In the genomic region with DNA sequence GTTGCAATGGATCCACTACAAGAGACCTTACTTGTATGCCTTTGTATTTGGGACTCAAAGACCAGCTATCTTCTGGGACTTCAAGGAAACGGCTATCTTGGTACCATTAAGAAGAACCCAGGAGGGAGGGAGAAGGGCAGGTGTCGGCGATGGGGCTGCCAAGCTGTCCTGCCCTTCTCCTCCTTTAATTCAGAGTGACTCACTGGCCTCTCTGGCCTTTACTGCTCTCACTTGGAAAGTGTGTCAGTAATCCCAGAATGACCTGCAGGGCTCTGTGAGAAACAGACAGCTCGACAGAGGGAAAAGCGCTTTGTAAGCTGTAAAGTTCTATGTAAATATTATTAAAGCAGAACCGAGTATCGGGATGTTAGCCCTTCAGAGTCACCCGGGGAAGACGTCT, we compare ENCODE assay signal across 12 mouse cellular contexts. TPM values are rescaled to one million over a fixed set of nuclear protein-coding genes. Genes with fewer than 3 reads are reported as not detected.
DNase-seq lines count a peak whose midpoint lies in the region; ATAC-seq and TF ChIP-seq lines count a peak whose summit lies in the region.
"Had no signal": no experiment of that assay in that cellular context is flagged by ENCODE, and none has a peak within 500 bp of the region (broad histone marks: within the 10 kb centered on the region; RNA-seq: fewer than 3 reads in every experiment).

No protein-coding gene starts in this region.

- intact Hi-C loops in gastrocnemius, adult 2 months (cut with DNase I) = loop anchor here (5.0 kb wide), 1 partner anchor 47 kb away; a partner anchor contains a TSS

- H3K36me3 ChIP-seq in lung, postnatal 0 days (ENCODE audit: insufficient read depth, low read length) = no peaks in the 10 kb centered on the region
- no peaks in the 10 kb centered on the region for H3K36me3 ChIP-seq in intestine, embryonic 16.5 days (ENCODE audit: control insufficient read depth, insufficient read depth, low read length)

- H3K4me1 ChIP-seq in lung, postnatal 0 days (ENCODE audit: insufficient read depth, low read depth, low read length) = peaks cover 19% of the 10 kb centered on the region; the same call in 1 of the 2 replicates
- H3K4me1 ChIP-seq in intestine, embryonic 16.5 days (ENCODE audit: control insufficient read depth, insufficient read depth, low read length) = peaks cover 55% of the 10 kb centered on the region

- no peak for TF ChIP-seq EP300 in lung, postnatal 0 days (IDR thresholded peaks at IDR 0.05)

- DNase-seq in gastrocnemius, adult 2 months = peak; percentile 60
- DNase-seq in gastrocnemius, postnatal 25 days = no peak
- DNase-seq in lung, postnatal 0 days (ENCODE audit: low spot score) = peak; percentile 31
- no peak for DNase-seq in lung, postnatal 14 days
- DNase-seq in spleen, postnatal 10 days (ENCODE audit: low spot score in 2 of 2) = no peak
- DNase-seq in thymus, postnatal 14 days = no peak
- no peak for DNase-seq in kidney, postnatal 25 days
- DNase-seq: cerebellum, adult 9-10 months; embryo, embryonic 11 days; left cerebral cortex, postnatal 4 days had no signal

- 0 out of 2 replicates have a peak, but pooled peaks have one; percentile 22 for ATAC-seq in lung, postnatal 0 days
- no peak for ATAC-seq in intestine, embryonic 16.5 days

- H3K4me3 ChIP-seq in gastrocnemius, adult 2 months = peak overlapping the region; percentile 11; the same call in 1 of the 2 replicates
- H3K4me3 ChIP-seq in lung, postnatal 0 days (ENCODE audit: low read depth, low read length) = no peak overlapping the region
- H3K4me3 ChIP-seq in intestine, embryonic 16.5 days (ENCODE audit: low read length) = no peak overlapping the region
- H3K4me3 ChIP-seq: midbrain, embryonic 12.5 days had no signal

- no peak overlapping the region for H3K4me2 ChIP-seq in lung, postnatal 0 days (replicated peaks; ENCODE audit: low read depth, low read length)
- H3K4me2 ChIP-seq in intestine, embryonic 16.5 days (ENCODE audit: low read depth, low read length) = no peak overlapping the region; the same call in 1 of the 2 replicates
- H3K4me2 ChIP-seq: midbrain, embryonic 12.5 days had no signal

- no peaks in the 10 kb centered on the region for H3K9me3 ChIP-seq in lung, postnatal 0 days (ENCODE audit: low read length)
- no peaks in the 10 kb centered on the region for H3K9me3 ChIP-seq in intestine, embryonic 16.5 days (ENCODE audit: control insufficient read depth, low read length)
- H3K9me3 ChIP-seq: midbrain, embryonic 12.5 days had no signal

- H3K27ac ChIP-seq in gastrocnemius, adult 2 months = peak overlapping the region; percentile 79
- H3K27ac ChIP-seq in lung, postnatal 0 days (ENCODE audit: low read length) = peak overlapping the region; percentile 22; the same call in 1 of the 2 replicates
- H3K27ac ChIP-seq in intestine, embryonic 16.5 days (ENCODE audit: low read length) = peak overlapping the region; percentile 53
- H3K27ac ChIP-seq: midbrain, embryonic 12.5 days had no signal

- WGBS in lung, postnatal 0 days = 33% methylated on average over 9 of the region's 9 CpGs
- 23% methylated on average over 9 of the region's 9 CpGs for WGBS in intestine, embryonic 16.5 days

- no peaks in the 10 kb centered on the region for H3K27me3 ChIP-seq in lung, postnatal 0 days (replicated peaks; ENCODE audit: insufficient read depth, low read length)
- no peaks in the 10 kb centered on the region for H3K27me3 ChIP-seq in intestine, embryonic 16.5 days (replicated peaks; ENCODE audit: control insufficient read depth, insufficient read depth, low read length)
- H3K27me3 ChIP-seq: midbrain, embryonic 12.5 days had no signal

- H3K9ac ChIP-seq in lung, postnatal 0 days (replicated peaks; ENCODE audit: low read depth) = no peak overlapping the region
- H3K9ac ChIP-seq in intestine, embryonic 16.5 days (ENCODE audit: low read depth, low read length) = no peak overlapping the region
- H3K9ac ChIP-seq: midbrain, embryonic 12.5 days had no signal

- 0 out of 2 replicates have a peak, but pooled peaks have one; percentile 1 for TF ChIP-seq CTCF in gastrocnemius, adult 2 months (IDR thresholded peaks at IDR 0.05)
- TF ChIP-seq CTCF in lung, postnatal 0 days (IDR thresholded peaks at IDR 0.05) = no peak

RNA-seq across cellular contexts. Expression of a gene that starts 46.9 kb away (rescaled TPM):
- 10 to 100 TPM; 45.8 to 69.1 TPM for total RNA-seq in gastrocnemius, adult 2 months (2021)
- total RNA-seq in gastrocnemius, postnatal 25 days (2021) = 10 to 100 TPM; 43.7 to 50.2 TPM
- polyA plus RNA-seq in lung, postnatal 0 days (2015; fragmentation: Nextera tagmentation; extraction: Ambion mirVana) = 134 and 140 TPM in 2 replicates
- polyA plus RNA-seq in intestine, embryonic 16.5 days (2015; fragmentation: Nextera tagmentation; extraction: Ambion mirVana) = 46.0 and 48.4 TPM in 2 replicates

Comparison
In these comparisons a context has a peak if more than half of its experiments do, and no peak if none do; other contexts are left out.
1. DNase-seq: peak in gastrocnemius, adult 2 months (single experiment) and lung, postnatal 0 days (single experiment); none in gastrocnemius, postnatal 25 days (single experiment), lung, postnatal 14 days (single experiment), spleen, postnatal 10 days (0 of 2), thymus, postnatal 14 days (single experiment) and kidney, postnatal 25 days (0 of 2).
2. H3K27ac ChIP-seq: peak in every context shown above with its lines; median percentile 79 in gastrocnemius, adult 2 months; 53 in intestine, embryonic 16.5 days; 22 in lung, postnatal 0 days.